Mouse (Mus musculus) colon, adult 2 months (tissue): Measurements from ENCODE around the gene Asb8. TPM values are rescaled to one million over a fixed set of nuclear protein-coding genes. Genes with fewer than 3 reads are reported as not detected.

Experiments used
- polyA plus RNA-seq: library from polyadenylated mRNA; depleted of rRNA; stranded (reverse); fragments of >200 nt; gene quantifications from 2 replicates; pipeline ENCODE4 v1.2.3, GENCODE M21; 2012; rRNA removed

Gene Asb8
- 44.3 and 46.2 TPM in 2 replicates for polyA plus RNA-seq

GRCm38 (mm10) chr15:98165525-98165924 is at the start of gene Asb8:
TSS of gene Asb8 (minus strand) at chr15:98165625.

GRCm38 (mm10) chr15:98195442-98195841 is 30.0 kb upstream of the Asb8 start, which contains the start of gene Olfr288:
TSS of gene Olfr288 (minus strand) at chr15:98195542.

GRCm38 (mm10) chr15:98166963-98167644 is 1.7 kb upstream of the Asb8 start, which contains the start of gene Ccdc184:
TSS of gene Ccdc184 (plus strand) at chr15:98167158.

GRCm38 (mm10) chr15:98093121-98094011 is 72.1 kb downstream of the Asb8 start, which contains the start of gene Senp1:
TSS of gene Senp1 (minus strand) at chr15:98093744.

GRCm38 (mm10) chr15:98092372-98093120 is 72.9 kb downstream of the Asb8 start, which contains the start of gene Pfkm:
TSS of gene Pfkm (plus strand) at chr15:98092589.

Other genes with a start within 250 kb of the Asb8 start
- 22.4 and 23.5 TPM in 2 replicates for gene Tmem106c, start 201.4 kb downstream of the Asb8 start, polyA plus RNA-seq
- 0.10 TPM in 1 of 2 replicates, not detected in the other for gene Col2a1, start 160.9 kb downstream of the Asb8 start, polyA plus RNA-seq
- gene Pfkm, start 73.0 kb downstream of the Asb8 start, polyA plus RNA-seq: 12.9 and 13.2 TPM in 2 replicates
- 6.2 and 6.8 TPM in 2 replicates for gene Senp1, start 71.9 kb downstream of the Asb8 start, polyA plus RNA-seq
- gene Ccdc184, start 1.5 kb upstream of the Asb8 start, polyA plus RNA-seq: 0.78 and 1.1 TPM in 2 replicates
- not detected in 2 replicates for gene Olfr288, start 29.9 kb upstream of the Asb8 start, polyA plus RNA-seq
- not detected in 2 replicates for gene Gm44579, start 55.4 kb upstream of the Asb8 start, polyA plus RNA-seq
- gene Olfr287, start 55.4 kb upstream of the Asb8 start, polyA plus RNA-seq: 0.24 TPM in 2 replicates
- gene Olfr286, start 68.8 kb upstream of the Asb8 start, polyA plus RNA-seq: 0.21 TPM in 1 of 2 replicates, not detected in the other
- gene H1fnt, start 91.7 kb upstream of the Asb8 start, polyA plus RNA-seq: not detected in 2 replicates
- 0.45 and 0.62 TPM in 2 replicates for gene Zfp641, start 130.5 kb upstream of the Asb8 start, polyA plus RNA-seq
- gene Olfr285, start 151.7 kb upstream of the Asb8 start, polyA plus RNA-seq: not detected in 2 replicates
- not detected in 2 replicates for gene Olfr284, start 175.4 kb upstream of the Asb8 start, polyA plus RNA-seq
- gene Olfr283, start 215.3 kb upstream of the Asb8 start, polyA plus RNA-seq: not detected in 2 replicates